Mouse (Mus musculus) megakaryocyte-erythroid progenitor cell, adult 5-6 weeks (primary cell): ENCODE measurements at regions not wholly inside any gene's neighbourhood (a gene's known extent, or its start where the extent isn't known, plus 50 kb on each side); places are given as distances from the start of the nearest gene placed in this dataset.
"Not testable (repeated sequence)": the region's sequence is repeated elsewhere in the genome, so short reads cannot be mapped to it uniquely, and the experiment has no call there.

Experiments used
- ATAC-seq: replicated peaks from 2 replicates; pipeline ENCODE4 v1.8.0; 2016; ENCODE audit warnings: mild to moderate bottlenecking, inconsistent platforms; ENCODE audit not compliant: severe bottlenecking, poor library complexity, low FRiP score, low TSS enrichment

DNA sequence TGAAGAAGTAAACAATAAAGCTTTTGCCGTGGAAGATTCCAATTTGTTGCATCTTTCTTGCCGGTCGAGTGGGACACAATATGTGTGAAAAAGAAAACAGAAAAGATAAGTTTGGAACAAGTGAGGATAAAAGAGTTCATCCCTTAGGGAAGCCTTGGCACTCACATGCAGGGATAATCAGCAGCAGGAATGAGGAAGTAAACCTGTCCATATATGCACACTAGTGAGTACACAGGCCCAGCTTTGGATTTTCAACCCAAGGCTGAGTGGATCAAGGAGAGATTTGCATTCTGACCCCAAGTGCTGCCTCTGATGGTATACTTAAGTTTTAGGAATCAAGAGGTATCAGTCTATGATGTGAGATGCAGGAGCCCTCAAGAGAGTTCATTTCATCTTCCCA is 788.8 kb upstream of the Zfp386 start:
- ATAC-seq: no peak

DNA sequence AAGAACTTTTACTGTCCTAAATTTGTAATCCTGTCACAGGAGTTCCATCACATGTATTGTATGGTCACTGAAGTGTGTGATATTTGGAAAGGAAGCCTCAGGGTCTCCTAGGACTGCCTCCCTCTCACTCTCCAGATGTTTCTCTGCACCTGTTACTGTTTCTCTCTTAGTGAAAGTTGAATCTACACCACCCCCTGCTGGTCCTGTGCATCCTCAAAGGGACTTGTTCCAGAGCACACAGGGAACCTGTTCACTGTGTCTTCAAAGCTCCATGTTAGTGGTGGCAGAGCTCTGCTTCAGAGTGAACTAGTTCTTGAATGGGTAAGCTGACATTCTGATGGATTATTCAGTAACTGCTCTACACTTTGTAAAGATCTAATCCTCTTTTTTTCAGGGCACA is 785.1 kb upstream of the Zfp386 start:
- not testable (repeated sequence) for ATAC-seq

DNA sequence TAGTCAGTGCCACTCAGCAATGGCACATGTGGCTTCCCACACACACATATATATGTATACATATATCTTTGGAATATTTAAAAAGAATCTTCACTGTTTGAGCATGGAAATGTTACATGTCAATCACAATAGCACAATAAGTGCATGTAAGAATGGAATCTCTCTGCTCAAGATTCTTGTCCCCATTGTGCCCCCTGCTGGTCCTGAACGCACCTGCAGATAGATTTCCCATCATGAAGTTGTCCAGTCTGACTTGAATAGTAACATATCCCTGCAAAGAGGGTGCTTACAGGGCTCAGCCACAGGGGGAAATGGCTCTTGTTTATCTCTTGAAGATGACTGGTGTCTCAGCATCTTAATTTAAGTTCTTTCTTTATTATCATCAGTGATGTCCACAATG is 770.8 kb upstream of the Zfp386 start:
- ATAC-seq: not testable (repeated sequence)

DNA sequence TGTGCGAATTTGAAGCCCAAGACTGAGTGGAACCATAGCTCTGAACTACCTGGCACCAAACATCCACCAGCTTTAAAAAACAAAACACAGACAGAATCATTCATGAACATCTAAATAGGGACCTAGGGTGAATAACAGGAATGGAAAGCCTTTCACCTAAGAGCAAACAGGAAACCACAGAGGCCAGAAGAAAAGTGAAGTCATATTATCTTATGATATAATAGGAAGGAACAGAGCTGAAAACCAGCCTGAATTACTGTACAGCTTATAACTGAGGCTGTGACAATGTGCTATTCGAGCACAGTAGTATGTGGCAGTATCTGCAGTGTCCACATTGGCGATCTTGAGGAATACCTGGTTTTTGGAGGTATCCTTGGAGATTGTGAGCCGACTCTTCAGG is 753.8 kb upstream of the Zfp386 start:
- not testable (repeated sequence) for ATAC-seq

DNA sequence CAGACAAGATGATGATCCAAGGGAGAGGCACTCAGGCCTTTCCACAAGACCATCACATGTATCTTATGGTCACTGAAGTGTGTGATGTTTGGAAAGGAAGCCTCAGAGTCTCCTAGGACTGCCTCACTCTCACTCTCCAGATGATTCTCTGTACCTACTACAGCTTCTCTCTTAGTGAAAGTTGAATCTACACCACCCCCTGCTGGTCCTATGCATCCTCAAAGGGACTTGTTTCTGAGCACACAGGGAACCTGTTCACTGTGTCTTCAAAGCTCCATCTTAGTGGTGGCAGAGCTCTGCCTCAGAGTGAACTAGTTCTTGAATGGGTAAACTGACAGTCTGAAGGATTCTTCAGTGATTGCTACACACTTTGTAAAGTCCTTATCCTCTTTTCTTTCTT is 749.5 kb upstream of the Zfp386 start:
- not testable (repeated sequence) for ATAC-seq

DNA sequence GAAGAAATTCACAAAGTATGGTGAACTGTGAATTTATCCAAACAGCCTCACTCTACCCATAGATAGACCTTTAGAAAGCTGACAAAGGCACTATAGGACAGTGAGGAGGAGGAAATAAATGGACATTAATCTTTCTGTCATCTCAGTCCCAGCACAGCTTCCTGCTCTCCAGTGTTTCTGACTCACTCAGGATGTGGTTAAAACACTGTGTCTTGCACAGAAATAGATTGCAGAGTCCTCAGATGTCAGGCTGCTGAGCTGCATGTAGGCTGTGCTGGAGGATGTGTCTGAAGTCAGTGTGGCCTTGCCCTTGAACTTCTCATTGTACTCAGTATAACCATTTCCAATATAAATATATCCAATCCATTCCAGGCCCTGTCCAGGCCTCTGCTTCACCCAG is 735.6 kb upstream of the Zfp386 start:
- ATAC-seq: no peak

DNA sequence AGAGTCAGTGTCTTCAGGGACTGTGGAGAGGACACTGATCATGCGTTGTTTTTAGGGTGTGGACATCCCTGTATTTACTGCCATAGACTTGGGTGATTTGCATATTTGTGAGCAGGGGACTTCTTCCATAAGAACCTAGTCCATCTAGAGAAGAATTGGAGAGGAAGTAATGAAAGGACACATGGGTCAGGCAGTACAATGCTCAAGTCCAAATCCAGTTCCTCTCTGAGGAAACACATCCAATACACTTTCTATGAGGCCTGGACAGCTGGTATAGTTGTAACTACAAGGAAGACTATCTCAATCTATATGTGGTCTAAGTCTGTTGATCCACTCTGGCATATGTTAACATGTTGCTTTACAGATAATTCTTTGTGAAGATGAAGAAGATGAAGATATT is 734.9 kb upstream of the Zfp386 start:
- not testable (repeated sequence) for ATAC-seq

DNA sequence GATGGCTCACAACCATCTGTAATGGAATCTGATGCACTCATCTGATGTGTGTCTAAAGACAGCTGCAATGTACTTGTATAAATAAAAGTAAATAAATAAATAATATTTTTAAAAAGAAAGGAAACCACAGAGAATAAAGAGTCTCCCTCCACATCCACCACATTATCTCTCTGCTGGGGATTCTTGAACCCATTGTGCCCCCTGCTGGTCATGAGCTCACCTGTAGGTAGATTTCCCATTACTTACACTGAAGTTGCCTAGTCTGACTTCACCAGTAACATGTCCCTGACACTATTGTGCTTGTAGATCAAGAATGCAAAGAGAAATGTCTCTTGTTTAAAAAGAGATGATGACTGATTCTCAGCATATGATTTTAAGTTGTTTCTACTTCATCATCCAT is 726.9 kb upstream of the Zfp386 start:
- ATAC-seq: peak; percentile 73

DNA sequence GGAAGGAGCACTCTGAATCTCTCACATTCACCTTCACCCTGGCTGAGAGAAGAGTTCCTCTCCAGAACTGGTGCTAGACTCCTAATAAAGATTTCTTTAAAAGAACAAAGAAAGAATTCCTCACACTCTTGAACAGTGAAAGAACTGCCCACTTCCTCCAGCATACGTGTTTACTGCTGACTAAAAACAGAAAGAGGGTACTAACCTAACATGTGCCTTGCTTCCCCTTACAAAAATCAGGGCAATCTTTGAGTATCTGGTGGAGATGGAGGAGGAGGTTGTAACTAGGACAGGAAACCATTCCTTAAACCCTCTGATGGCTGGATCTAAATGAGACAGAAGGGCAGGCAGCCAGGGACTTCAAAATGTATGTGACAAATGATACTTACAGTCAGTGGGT is 719.1 kb upstream of the Zfp386 start:
- ATAC-seq: no peak

DNA sequence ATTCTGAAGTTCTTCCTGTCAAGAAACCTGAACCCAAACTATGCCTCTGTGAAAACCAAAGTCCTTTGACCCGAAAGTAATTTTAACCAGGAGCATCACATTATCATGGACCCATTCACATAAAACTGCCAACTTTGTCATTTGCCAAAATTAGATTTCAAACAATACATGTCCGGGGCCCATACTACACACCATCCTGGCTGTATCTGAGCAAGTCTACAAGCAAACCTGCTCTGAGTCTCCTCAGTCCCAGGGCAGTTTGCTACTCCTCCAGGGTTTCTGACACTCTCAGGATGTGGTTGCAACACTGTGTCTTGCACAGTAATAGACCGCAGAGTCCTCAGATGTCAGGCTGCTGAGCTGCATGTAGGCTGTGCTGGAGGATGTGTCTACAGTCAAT is 712.8 kb upstream of the Zfp386 start:
- ATAC-seq: not testable (repeated sequence)

DNA sequence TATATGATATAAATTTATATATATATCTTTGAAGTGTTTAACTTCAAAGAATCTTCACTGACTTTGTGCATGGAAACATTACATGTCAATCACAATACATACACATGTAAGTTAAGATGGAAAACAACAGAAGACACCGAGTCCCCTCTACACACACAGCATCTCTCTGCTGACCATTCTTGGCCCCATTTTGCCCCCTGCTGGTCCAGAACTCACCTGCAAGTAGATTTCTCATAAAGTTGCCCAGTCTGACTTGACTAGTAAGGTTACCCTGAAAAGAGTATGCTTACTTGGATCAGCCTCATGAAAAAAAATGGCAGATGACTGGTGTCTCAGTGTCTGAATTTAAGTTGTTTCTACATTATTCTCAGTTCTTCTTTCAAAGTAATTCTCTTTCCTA is 710.9 kb upstream of the Zfp386 start:
- no peak for ATAC-seq

DNA sequence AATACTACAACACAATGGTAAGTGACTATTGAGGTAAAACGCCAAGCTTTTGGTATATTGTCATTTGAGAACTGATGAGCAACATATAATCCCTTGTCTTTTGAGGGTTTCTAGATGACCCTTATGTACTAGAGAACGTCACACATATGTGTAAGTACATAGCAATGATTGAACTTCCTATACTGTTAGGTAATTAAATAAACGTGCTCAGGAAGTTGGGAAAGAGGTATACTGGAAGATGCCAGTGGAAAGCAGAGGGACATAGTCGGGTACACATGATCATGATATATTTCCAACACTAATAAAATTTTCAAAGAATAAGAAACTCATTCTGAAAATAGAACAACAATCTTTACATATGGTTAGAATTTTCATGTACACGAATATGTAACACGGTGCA is 701.4 kb upstream of the Zfp386 start:
- ATAC-seq: not testable (repeated sequence)

DNA sequence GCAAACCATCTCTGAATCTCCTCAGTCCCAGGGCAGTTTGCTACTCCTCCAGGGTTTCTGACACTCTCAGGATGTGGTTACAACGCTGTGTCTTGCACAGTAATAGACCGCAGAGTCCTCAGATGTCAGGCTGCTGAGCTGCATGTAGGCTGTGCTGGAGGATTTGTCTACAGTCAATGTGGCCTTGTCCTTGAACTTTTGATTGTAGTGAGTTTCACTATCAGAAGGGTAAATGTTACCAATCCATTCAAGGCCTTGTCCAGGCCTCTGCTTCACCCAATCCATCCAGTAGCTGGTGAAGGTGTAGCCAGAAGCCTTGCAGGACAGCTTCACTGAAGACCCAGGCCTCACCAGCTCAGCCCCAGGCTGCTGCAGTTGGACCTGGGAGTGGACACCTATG is 688.5 kb upstream of the Zfp386 start:
- ATAC-seq: not testable (repeated sequence)

DNA sequence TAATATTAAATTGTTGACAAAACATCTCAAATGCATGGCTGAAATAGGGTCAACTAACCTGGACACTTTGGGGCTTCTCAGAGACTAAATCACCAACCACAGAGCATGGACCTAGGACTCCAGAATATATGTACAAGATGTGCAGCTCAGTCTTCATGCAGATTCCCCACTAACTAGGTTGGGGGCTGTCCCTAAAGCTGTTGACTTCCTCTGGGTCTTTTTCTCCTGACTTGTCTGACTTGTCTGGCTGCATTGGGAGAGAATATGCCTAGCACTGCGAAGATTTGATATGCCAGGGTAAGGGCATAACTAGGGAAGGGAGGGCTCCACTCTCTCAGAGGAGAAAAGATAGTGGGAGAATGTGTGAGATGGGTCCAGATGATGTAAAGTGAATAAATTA is 681.9 kb upstream of the Zfp386 start:
- not testable (repeated sequence) for ATAC-seq

DNA sequence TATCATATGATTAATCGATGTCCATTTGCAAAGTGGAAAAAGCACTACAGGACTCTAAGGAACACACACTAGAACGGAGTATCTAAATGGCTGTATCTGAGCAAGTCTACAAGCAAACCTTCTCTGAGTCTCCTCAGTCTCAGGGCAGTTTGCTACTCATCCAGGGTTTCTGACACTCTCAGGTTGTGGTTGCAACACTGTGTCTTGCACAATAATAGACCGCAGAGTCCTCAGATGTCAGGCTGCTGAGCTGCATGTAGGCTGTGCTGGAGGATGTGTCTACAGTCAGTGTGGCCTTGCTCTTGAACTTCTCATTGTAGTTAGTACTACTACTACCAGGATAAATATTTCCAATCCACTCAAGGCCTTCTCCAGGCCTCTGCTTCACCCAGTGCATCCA is 675.7 kb upstream of the Zfp386 start:
- not testable (repeated sequence) for ATAC-seq

DNA sequence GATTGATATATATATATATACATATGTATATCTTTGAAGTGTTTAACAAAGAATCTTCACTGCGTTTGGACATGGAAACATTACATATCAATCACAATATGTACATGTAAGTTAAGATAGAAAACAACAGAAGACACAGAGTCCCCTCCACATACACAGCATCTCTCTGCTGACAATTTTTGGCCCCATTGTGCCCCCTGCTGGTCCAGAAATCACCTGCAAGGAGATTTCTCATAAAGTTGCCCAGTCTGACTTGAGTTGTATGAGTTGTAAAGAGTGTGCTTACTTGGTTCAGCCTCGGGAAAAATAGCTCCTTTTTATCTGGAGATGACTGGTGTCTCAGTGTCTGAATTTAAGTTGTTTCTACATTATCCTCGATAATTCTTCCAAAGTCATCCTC is 674.5 kb upstream of the Zfp386 start:
- not testable (repeated sequence) for ATAC-seq

DNA sequence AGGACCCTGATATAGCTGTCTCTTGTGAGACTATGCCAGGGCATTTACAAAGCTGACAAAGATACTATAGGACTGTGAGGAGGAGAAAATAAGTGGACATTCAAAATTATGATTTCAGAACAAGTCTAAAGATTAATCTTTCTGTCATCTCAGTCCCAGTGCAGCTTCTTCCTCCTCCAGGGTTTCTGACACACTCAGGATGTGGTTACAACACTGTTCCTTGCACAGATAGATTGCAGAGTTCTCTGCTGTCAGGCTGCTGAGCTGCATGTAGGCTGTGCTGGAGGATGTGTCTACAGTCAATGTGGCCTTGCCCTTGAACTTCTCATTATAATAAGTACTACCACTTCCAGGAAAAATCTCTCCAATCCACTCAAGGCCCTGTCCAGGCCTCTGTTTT is 661.0 kb upstream of the Zfp386 start:
- not testable (repeated sequence) for ATAC-seq

DNA sequence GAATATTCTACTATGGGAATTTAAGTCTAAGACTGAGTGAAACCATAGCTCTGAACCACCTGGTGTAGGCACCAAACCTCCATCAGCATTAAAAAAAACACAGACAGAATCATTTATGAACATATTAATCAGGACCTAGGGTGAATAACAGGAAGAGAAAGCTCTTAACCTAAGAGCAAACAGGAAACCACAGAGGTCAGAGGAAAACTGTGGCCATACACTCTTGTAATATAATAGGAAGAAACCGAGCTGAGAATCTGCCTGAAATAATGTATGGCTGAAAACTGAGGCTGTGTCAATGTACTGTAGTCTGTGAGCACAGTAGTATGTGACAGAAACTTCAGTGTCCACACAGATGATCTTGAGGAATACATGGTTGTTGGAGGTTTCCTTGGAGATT is 643.4 kb upstream of the Zfp386 start:
- no peak for ATAC-seq

DNA sequence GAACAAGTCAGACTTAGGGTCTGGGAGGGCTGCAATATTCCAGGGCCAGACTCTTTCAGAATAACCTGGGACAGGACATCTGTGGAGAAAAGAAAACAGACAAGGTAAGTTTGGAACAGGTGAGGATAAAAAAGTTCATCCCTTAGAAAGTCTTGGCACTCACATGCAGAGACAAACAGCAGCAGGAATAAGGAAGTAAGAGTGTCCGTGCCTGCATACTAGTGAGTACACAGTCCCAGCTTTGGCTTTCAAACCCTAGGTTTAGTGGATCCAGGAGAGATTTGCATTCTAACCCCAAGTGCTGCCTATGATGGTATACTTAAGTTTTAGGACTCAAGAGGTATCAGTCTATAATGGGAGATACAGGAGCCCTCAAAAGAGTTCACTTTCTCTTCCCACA is 642.9 kb upstream of the Zfp386 start:
- no peak for ATAC-seq

DNA sequence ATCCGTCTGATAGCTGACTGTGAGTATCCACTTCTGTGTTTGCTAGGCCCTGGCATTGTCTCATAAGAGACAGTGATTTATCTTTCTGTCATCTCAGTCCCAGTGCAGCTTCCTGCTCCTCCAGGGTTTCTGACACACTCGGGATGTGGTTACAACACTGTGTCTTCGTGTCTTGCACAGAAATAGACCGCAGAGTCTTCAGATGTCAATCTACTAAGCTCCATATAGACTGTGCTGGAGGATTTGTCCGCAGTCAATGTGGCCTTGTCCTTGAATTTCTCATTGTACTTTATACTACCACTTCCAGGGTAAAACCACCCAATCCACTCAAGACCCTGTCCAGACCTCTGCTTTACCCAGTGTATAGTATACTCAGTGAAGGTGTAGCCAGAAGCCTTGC is 601.3 kb upstream of the Zfp386 start:
- ATAC-seq: not testable (repeated sequence)

DNA sequence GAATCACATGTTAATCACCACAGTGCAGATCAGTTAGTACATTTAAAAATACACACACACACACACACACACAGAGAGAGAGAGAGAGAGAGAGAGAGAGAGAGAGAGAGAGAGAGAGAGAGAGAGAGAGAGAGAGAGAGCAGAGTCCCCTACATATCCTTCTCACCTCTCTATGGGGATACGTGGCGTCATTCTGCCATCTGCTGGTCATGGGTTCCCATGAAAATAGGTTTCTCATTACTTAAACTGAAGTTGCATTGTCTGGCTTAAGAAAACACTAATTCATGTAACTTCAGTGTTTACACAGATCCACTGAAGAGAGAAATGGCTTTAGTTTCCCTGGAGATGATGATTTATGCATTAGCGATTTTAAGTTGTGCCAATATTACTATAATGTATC is 594.9 kb upstream of the Zfp386 start:
- ATAC-seq: not testable (repeated sequence)

DNA sequence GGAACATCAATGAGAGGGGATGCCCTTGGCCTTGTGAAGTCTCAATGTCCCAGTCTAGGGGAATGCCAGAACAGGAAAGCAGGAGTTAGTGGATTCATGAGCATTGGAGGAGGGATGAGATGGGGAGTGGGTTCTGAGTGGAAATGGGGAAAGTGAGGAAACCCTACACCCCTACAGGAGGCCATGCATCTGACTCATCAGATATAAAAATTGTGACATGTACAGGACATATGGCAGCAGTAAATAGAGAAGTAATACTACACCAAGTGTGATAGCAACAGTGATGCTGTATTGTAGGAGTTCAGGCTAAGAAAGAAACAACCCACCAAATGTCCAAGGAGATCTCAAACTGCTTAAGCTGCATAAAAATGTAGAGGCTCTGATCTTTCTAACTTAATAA is 582.7 kb upstream of the Zfp386 start:
- ATAC-seq: not testable (repeated sequence)
